Mouse (Mus musculus) midbrain, postnatal 0 days (tissue): ENCODE data around the gene Sephs1. TPM values are rescaled to one million over a fixed set of nuclear protein-coding genes. Genes with fewer than 3 reads are reported as not detected.

Experiments used
- ATAC-seq: fragments of 200-750 bp; cut with Nextera tagmentation; 2 replicates; pipeline ENCODE4 v1.8.0; 2017; ENCODE audit warnings: moderate number of reproducible peaks, mild to moderate bottlenecking, moderate TSS enrichment, moderate library complexity; ENCODE audit not compliant: low FRiP score
- DNase-seq: peaks from one replicate; pipeline ENCODE4 v3.0.0-alpha.2; 2015; ENCODE audit warnings: low spot score
- H3K27ac ChIP-seq: fragments of 300-500 bp; sonication (generic); 2 replicates; pipeline ENCODE4 v1.5.1; 2014; ENCODE audit warnings: low read depth, mild to moderate bottlenecking, low read length, mixed read lengths
- H3K27me3 ChIP-seq: fragments of 300-500 bp; sonication (generic); 2 replicates; pipeline ENCODE4 v1.6.1; 2014; ENCODE audit warnings: low read length, control low read depth, mixed read lengths; ENCODE audit not compliant: insufficient read depth
- H3K36me3 ChIP-seq: fragments of 300-500 bp; sonication (generic); 2 replicates; pipeline ENCODE4 v1.6.1; 2014; ENCODE audit warnings: low read length, control low read depth, mixed read lengths; ENCODE audit not compliant: insufficient read depth
- H3K4me1 ChIP-seq: fragments of 300-500 bp; sonication (generic); 2 replicates; pipeline ENCODE4 v1.6.1; 2014; ENCODE audit warnings: mild to moderate bottlenecking, control low read depth, antibody characterized with exemption, low read length, mixed read lengths; ENCODE audit not compliant: insufficient read depth
- H3K4me2 ChIP-seq: fragments of 300-500 bp; sonication (generic); 2 replicates; pipeline ENCODE4 v1.6.1; 2014; ENCODE audit warnings: low read depth, mild to moderate bottlenecking, low read length, mixed read lengths; ENCODE audit not compliant: poor library complexity, severe bottlenecking
- H3K4me3 ChIP-seq: fragments of 300-500 bp; sonication (generic); 2 replicates; pipeline ENCODE4 v1.5.1; 2014; ENCODE audit warnings: low read depth, mild to moderate bottlenecking, low read length, moderate library complexity
- H3K9ac ChIP-seq: fragments of 300-500 bp; sonication (generic); replicated peaks from 2 replicates; pipeline ENCODE4 v1.6.1; 2014; ENCODE audit warnings: mild to moderate bottlenecking, low read length, moderate library complexity, mixed read lengths; ENCODE audit not compliant: poor library complexity, severe bottlenecking
- H3K9me3 ChIP-seq: fragments of 300-500 bp; sonication (generic); 2 replicates; pipeline ENCODE4 v1.6.1; 2016; ENCODE audit warnings: low read length, control low read depth
- CTCF ChIP-seq: IDR thresholded peaks from 2 replicates; pipeline ENCODE4 v1.5.1; 2016; ENCODE audit warnings: antibody characterized with exemption, mild to moderate bottlenecking
- WGBS: fragments of 180-500 bp; shearing (Covaris S2); extraction: QIAGEN DNeasy Blood & Tissue Kit; methylation state at CpG from one replicate; pipeline ENCODE4 v1.1.7; 2014; 5-methylcytosine and 5-hydroxymethylcytosine counted together
- polyA plus RNA-seq: library from polyadenylated mRNA; unstranded; fragments of >200 nt; fragmentation: Nextera tagmentation; extraction: Ambion mirVana; gene quantifications from 2 replicates; pipeline ENCODE4 v1.2.1, GENCODE M21; 2015
- total RNA-seq: library from RNA; depleted of rRNA; stranded (reverse); fragments of >200 nt; gene quantifications from 2 replicates; pipeline ENCODE4 v1.2.3, GENCODE M21; 2014

Gene Sephs1
- total and polyA plus RNA-seq, 2 experiments from 2014 or later, result 37.0 to 69.7 TPM

DNA sequence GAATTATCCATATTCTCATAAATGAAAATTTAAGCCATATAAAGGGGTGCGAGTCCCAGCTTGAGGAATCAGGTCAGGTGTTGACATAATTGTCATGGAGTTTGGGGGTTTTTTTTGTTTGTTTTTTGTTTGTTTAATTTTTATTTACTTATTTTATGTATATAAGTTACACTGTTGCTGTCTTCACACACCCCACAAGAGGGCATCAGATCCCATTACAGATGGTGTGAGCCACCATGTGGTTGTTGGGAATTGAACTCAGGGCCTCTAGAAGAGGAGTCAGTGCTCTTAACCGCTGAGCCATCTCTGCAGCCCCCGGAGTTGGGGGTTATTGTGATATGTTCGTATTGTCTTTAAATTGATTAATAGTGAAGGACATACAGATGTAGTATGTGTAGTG lies 15.6 kb downstream of the Sephs1 start:
- Histone ChIP-seq H3K9me3 (no peaks in the 10 kb centered on the region), H3K27me3 (no peaks in the 10 kb centered on the region), H3K36me3 (peaks cover 46% of the 10 kb centered on the region), H3K9ac (no peak overlapping the region), H3K4me3 (no peak overlapping the region), H3K27ac (no peak overlapping the region), H3K4me1 (no peaks in the 10 kb centered on the region), H3K4me2 (no peak overlapping the region)
- DNase-seq, result no peak
- TF ChIP-seq CTCF, result peak; percentile 34
- ATAC-seq, result no peak
- WGBS, result 95% methylated on average over 4 of the region's 4 CpGs

DNA sequence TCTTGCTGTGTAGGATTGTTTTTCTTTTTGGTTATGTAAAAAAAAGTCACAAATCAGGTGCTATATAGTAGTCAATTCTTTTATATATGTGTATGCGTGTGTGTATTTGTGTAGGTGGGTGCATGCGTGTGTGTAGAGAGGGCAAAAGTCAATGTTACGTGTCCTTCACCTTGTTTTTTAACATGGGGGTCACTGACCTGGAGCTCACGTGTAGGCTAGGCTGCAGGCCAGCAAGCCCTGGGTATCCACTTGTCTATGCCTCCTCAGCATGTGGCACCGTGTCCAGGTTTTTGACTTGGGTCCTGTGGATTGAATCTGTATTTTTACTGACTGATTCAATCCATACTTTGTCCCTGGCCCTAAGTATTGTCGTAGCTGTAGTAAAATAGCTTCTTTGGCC lies 19.3 kb downstream of the Sephs1 start:
- no peak overlapping the region for H3K4me2 ChIP-seq
- WGBS, result 95% methylated on average over 6 of the region's 6 CpGs

DNA sequence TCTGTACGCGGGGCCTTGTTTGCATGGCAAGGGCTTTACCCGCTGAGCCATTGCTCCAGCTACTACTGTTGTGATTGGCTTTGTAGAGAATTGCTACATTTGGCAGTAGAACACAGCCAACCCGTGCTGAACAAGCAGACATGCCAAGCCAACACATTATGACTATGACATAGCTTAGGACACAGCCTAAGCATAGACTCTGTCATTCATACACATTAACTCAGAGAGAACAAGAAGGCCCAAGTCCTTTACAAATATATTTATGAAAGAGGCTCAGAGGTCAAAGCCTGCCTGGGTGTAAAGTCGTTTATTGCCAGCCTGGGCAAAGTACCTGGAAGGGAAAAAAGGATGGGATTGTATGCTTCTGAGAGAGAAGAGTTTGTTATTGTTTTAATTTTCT lies 21.0 kb downstream of the Sephs1 start:
- no peak overlapping the region for H3K27ac ChIP-seq
- no peaks in the 10 kb centered on the region for H3K27me3 ChIP-seq
- H3K4me1 ChIP-seq, result no peaks in the 10 kb centered on the region
- WGBS, result 92% methylated on average over 5 of the region's 5 CpGs
- peaks cover 53% of the 10 kb centered on the region for H3K36me3 ChIP-seq
- H3K4me2 ChIP-seq, result no peak overlapping the region
- no peak overlapping the region for H3K9ac ChIP-seq
- no peak overlapping the region for H3K4me3 ChIP-seq
- no peaks in the 10 kb centered on the region for H3K9me3 ChIP-seq
- ATAC-seq (no peak), DNase-seq (no peak)
- no peak for TF ChIP-seq CTCF

More for the DNA sequence above, 19.3 kb downstream of the Sephs1 start:
- H3K9me3 ChIP-seq, result no peaks in the 10 kb centered on the region
- H3K27ac ChIP-seq, result no peak overlapping the region
- no peaks in the 10 kb centered on the region for H3K27me3 ChIP-seq
- no peak for DNase-seq
- TF ChIP-seq CTCF, result no peak
- H3K4me1 ChIP-seq, result no peaks in the 10 kb centered on the region
- H3K4me3 ChIP-seq, result no peak overlapping the region
- ATAC-seq, result no peak
- peaks cover 44% of the 10 kb centered on the region for H3K36me3 ChIP-seq
- H3K9ac ChIP-seq, result no peak overlapping the region

DNA sequence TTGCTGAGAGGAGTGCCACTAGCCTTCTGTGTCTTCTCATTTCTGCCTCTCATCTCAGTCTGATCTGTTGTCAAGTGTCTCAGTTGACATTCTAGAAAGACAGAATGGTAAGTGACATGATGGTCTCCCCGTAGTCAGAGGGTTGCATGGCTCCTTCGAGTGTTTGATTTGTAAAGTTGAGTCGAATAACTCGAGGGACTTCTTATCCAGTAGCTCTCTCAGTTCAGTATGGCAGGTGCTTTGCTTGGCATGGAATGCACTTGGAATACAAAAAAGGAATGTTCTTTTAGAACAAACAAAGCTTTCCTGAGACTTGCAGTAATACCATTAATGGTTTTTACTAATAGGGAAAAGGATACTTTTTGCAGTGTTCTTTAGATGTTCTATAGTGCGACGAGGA lies 25.8 kb downstream of the Sephs1 start:
- H3K36me3 ChIP-seq, result peaks cover 29% of the 10 kb centered on the region
- 83% methylated on average over 6 of the region's 6 CpGs for WGBS
- DNase-seq, result no peak
- no peak overlapping the region for H3K27ac ChIP-seq
- no peak for TF ChIP-seq CTCF
- H3K27me3 ChIP-seq, result no peaks in the 10 kb centered on the region
- H3K4me2 ChIP-seq, result no peak overlapping the region
- H3K4me1 ChIP-seq, result no peaks in the 10 kb centered on the region
- ATAC-seq, result no peak
- H3K9me3 ChIP-seq, result no peaks in the 10 kb centered on the region
- H3K9ac ChIP-seq, result no peak overlapping the region
- no peak overlapping the region for H3K4me3 ChIP-seq

DNA sequence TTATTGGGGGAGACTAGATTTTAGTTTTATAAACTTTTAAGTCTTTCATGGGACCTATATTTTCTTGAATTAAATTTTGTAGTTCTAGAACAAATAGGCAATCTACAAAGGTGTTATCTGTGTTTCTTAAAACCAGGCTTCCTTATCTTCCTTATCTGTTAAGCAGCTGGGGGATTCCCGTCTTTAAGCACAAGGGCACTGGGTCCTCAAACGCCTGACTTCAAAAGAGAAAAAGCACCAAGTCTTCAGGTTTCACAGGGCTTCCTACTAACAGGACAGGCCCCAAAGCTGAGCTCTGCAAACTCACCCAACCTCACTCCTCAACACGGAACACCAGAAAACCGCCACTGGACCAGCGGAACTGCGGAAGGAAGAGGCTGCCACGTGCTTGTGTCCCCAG lies 26.6 kb downstream of the Sephs1 start:
- no peaks in the 10 kb centered on the region for H3K27me3 ChIP-seq
- no peak overlapping the region for H3K27ac ChIP-seq
- H3K4me1 ChIP-seq, result no peaks in the 10 kb centered on the region
- H3K4me3 ChIP-seq, result no peak overlapping the region
- TF ChIP-seq CTCF, result no peak
- ATAC-seq (no peak), DNase-seq (no peak)
- H3K9ac ChIP-seq, result no peak overlapping the region
- H3K36me3 ChIP-seq, result peaks cover 29% of the 10 kb centered on the region
- no peaks in the 10 kb centered on the region for H3K9me3 ChIP-seq
- WGBS, result 92% methylated on average over 7 of the region's 7 CpGs
- H3K4me2 ChIP-seq, result no peak overlapping the region

DNA sequence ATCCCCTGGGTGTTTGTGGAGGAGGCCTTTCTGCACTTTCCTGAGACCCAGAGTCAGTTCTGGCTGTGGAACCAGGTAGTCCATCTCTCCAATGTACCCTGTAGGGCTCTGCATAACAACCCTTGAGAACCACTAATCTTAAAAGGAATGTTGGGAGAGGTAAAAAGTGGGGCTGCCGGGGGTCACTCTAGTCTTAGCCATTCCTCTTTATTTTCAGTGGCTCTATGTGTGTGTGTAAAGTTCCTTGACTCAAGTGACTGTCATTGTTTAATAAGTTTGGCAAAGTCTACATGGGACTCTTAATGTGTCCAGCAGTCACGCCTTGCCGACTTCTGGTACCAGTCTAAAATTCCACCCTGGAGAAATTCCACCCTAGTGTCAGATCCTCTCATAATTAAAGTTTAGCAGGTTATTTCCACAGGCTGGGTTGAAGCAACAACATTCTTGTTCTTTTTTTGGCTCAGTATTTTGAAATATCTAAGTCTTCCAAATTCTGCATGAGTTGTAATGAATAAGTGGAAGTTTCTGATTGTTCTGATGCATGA lies 27.5 kb downstream of the Sephs1 start:
- Histone ChIP-seq H3K9me3 (no peaks in the 10 kb centered on the region), H3K27me3 (no peaks in the 10 kb centered on the region), H3K9ac (no peak overlapping the region), H3K4me2 (no peak overlapping the region), H3K4me1 (no peaks in the 10 kb centered on the region), H3K36me3 (peaks cover 29% of the 10 kb centered on the region), H3K27ac (no peak overlapping the region), H3K4me3 (no peak overlapping the region)
- TF ChIP-seq CTCF, result no peak
- 94% methylated on average over 3 of the region's 3 CpGs for WGBS
- no peak for ATAC-seq
- DNase-seq, result no peak
